11 mouse cellular contexts compared by ENCODE assay signal in genomic region chr1:180943896-180944295, GRCm38 (mm10). TPM values are rescaled to one million over a fixed set of nuclear protein-coding genes. Genes with fewer than 3 reads are reported as not detected.
A peak's percentile ranks its signal among the peaks of the same experiment; 100 is the strongest.
DNase-seq lines count a peak whose midpoint lies in the region; ATAC-seq and TF ChIP-seq lines count a peak whose summit lies in the region.
"Had no signal": no experiment of that assay in that cellular context is flagged by ENCODE, and none has a peak within 500 bp of the region (broad histone marks: within the 10 kb centered on the region; RNA-seq: fewer than 3 reads in every experiment).

No protein-coding gene starts in this region.

- 50% methylated on average over 1 of the region's 1 CpGs for WGBS in heart, embryonic 13.5 days
- 74% methylated on average over 1 of the region's 1 CpGs for WGBS in limb, embryonic 14.5 days

- ATAC-seq in heart, embryonic 13.5 days (ENCODE audit: extremely low read depth, insufficient number of reproducible peaks, low FRiP score, low TSS enrichment), result no peak
- ATAC-seq in limb, embryonic 14.5 days (ENCODE audit: low FRiP score, low read depth), result no peak
- ATAC-seq in cerebellum, adult (ENCODE audit: insufficient number of reproducible peaks, low FRiP score, low TSS enrichment), result no peak

- peaks cover 4% of the 10 kb centered on the region; the same call in 1 of the 2 replicates for H3K27me3 ChIP-seq in heart, embryonic 13.5 days (replicated peaks)
- H3K27me3 ChIP-seq in limb, embryonic 14.5 days (ENCODE audit: control insufficient read depth, insufficient read depth, low read length), result no peaks in the 10 kb centered on the region

- DNase-seq in heart, adult 18-20 months, result no peak
- DNase-seq in 3134 (ENCODE audit: extremely low read depth, insufficient read length, low spot score) (peak; percentile 64), adipocyte (ENCODE audit: low spot score) (peak; percentile 13)
- no peak for DNase-seq in limb, embryonic 14.5 days (ENCODE audit: low spot score)
- no peak for DNase-seq in urinary bladder, postnatal 4 days (ENCODE audit: low spot score in 2 of 2)
- no peak for DNase-seq in thymus, postnatal 10 days (ENCODE audit: low spot score in 2 of 2)
- DNase-seq: gastrocnemius, postnatal 36 days; retina, postnatal 1 day had no signal

- no peak overlapping the region for H3K4me3 ChIP-seq in heart, embryonic 13.5 days
- peak overlapping the region; percentile 83; the same call in 1 of the 2 replicates for H3K4me3 ChIP-seq in limb, embryonic 14.5 days (replicated peaks; ENCODE audit: low read length)

- H3K4me1 ChIP-seq in heart, embryonic 13.5 days, result peaks cover 51% of the 10 kb centered on the region
- H3K4me1 ChIP-seq in limb, embryonic 14.5 days (ENCODE audit: control insufficient read depth, insufficient read depth, low read length), result peaks cover 44% of the 10 kb centered on the region

- H3K9ac ChIP-seq in heart, embryonic 13.5 days, result peak overlapping the region; percentile 92; the same call in 1 of the 2 replicates
- no peak overlapping the region for H3K9ac ChIP-seq in limb, embryonic 14.5 days (ENCODE audit: low read depth, low read length, severe bottlenecking)

- H3K4me2 ChIP-seq in heart, embryonic 13.5 days, result peak overlapping the region; percentile 84
- 0 out of 2 replicates have a peak overlapping the region, but pooled peaks have one; percentile 85 for H3K4me2 ChIP-seq in limb, embryonic 14.5 days (replicated peaks; ENCODE audit: low read depth, low read length, severe bottlenecking)

- H3K27ac ChIP-seq in heart, embryonic 13.5 days (replicated peaks), result no peak overlapping the region; the same call in 1 of the 2 replicates
- H3K27ac ChIP-seq in limb, embryonic 14.5 days (replicated peaks; ENCODE audit: low read depth, low read length), result peak overlapping the region; percentile 30; the same call in 1 of the 2 replicates

- peaks cover 24% of the 10 kb centered on the region for H3K36me3 ChIP-seq in heart, embryonic 13.5 days
- H3K36me3 ChIP-seq in limb, embryonic 14.5 days (ENCODE audit: control insufficient read depth, insufficient read depth, low read length), result peaks cover 21% of the 10 kb centered on the region

- TF ChIP-seq POLR2A in limb, embryonic 14.5 days (IDR thresholded peaks at IDR 0.05; ENCODE audit: borderline replicate concordance, extremely low read depth, insufficient read depth, insufficient read length), result no peak

- no peaks in the 10 kb centered on the region for H3K9me3 ChIP-seq in heart, embryonic 13.5 days
- no peaks in the 10 kb centered on the region for H3K9me3 ChIP-seq in limb, embryonic 14.5 days (ENCODE audit: control insufficient read depth, low read length)
- H3K9me3 ChIP-seq: G1E had no signal

RNA-seq across cellular contexts. Expression of gene Tmem63a, which starts 1.8 kb away (rescaled TPM):
- polyA plus RNA-seq in heart, embryonic 13.5 days (2015; fragmentation: Nextera tagmentation; extraction: Ambion mirVana), result 7.7 and 8.6 TPM in 2 replicates
- 10 to 100 TPM; 15.0 to 15.9 TPM for total RNA-seq in heart, adult 18-20 months (2021)
- polyA plus RNA-seq in limb, embryonic 14.5 days (2012; rRNA removed), result 47.9 and 56.9 TPM in 2 replicates
- polyA plus RNA-seq in limb, embryonic 14.5 days (2014; fragmentation: Nextera tagmentation; extraction: Ambion mirVana), result 18.2 and 19.1 TPM in 2 replicates

RNA-seq across cellular contexts. Expression of gene Lefty1, which starts 9.1 kb away (rescaled TPM):
- polyA plus RNA-seq in heart, embryonic 13.5 days (2015; fragmentation: Nextera tagmentation; extraction: Ambion mirVana), result 1.2 and 1.4 TPM in 2 replicates
- total RNA-seq in heart, adult 18-20 months (2021), result under 1 TPM; 0.28 to 0.84 TPM
- polyA plus RNA-seq in limb, embryonic 14.5 days (2012; rRNA removed), result 4.1 and 4.8 TPM in 2 replicates
- 2.7 and 3.5 TPM in 2 replicates for polyA plus RNA-seq in limb, embryonic 14.5 days (2014; fragmentation: Nextera tagmentation; extraction: Ambion mirVana)
- total RNA-seq: G1E had no signal
- polyA plus RNA-seq: G1E had no signal

RNA-seq across cellular contexts. Expression of gene Pycr2, which starts 39.8 kb away (rescaled TPM):
- polyA plus RNA-seq in heart, embryonic 13.5 days (2015; fragmentation: Nextera tagmentation; extraction: Ambion mirVana), result 56.2 and 56.5 TPM in 2 replicates
- total RNA-seq in heart, adult 18-20 months (2021), result 10 to 100 TPM; 12.2 to 12.4 TPM
- 62.5 and 80.3 TPM in 2 replicates for polyA plus RNA-seq in limb, embryonic 14.5 days (2012; rRNA removed)
- 91.5 and 95.6 TPM in 2 replicates for polyA plus RNA-seq in limb, embryonic 14.5 days (2014; fragmentation: Nextera tagmentation; extraction: Ambion mirVana)

RNA-seq across cellular contexts. Expression of gene Lefty2, which starts 51.0 kb away (rescaled TPM):
- polyA plus RNA-seq in heart, embryonic 13.5 days (2015; fragmentation: Nextera tagmentation; extraction: Ambion mirVana), result 0.08 and 0.28 TPM in 2 replicates
- total RNA-seq in heart, adult 18-20 months (2021), result not detected
- polyA plus RNA-seq in limb, embryonic 14.5 days (2012; rRNA removed), result 0.11 and 0.36 TPM in 2 replicates
- 0.17 and 0.80 TPM in 2 replicates for polyA plus RNA-seq in limb, embryonic 14.5 days (2014; fragmentation: Nextera tagmentation; extraction: Ambion mirVana)
- total RNA-seq: gastrocnemius, postnatal 36 days had no signal
- polyA plus RNA-seq: G1E had no signal

Comparison
In these comparisons a context has a peak if more than half of its experiments do, and no peak if none do; other contexts are left out.
1. DNase-seq: peak in 3134 (single experiment) and adipocyte (single experiment); none in heart, adult 18-20 months (0 of 2), limb, embryonic 14.5 days (single experiment), urinary bladder, postnatal 4 days (0 of 2) and thymus, postnatal 10 days (0 of 2).